Mouse (Mus musculus): ENCODE results near the gene Gm17455. TPM values are rescaled to one million over a fixed set of nuclear protein-coding genes. Genes with fewer than 3 reads are reported as not detected.

Gene Gm17455
- polyA plus RNA-seq (2012; rRNA removed), result 1.2 and 1.3 TPM in 2 replicates

GRCm38 (mm10) chr10:60399449-60399848 lies at the start of gene Gm17455:
Gm17455 (plus strand) TSS chr10:60399726.

Other genes starting within 250 kb of the Gm17455 start
- gene Chst3, start 180.5 kb upstream of the Gm17455 start, polyA plus RNA-seq (2012; rRNA removed), result 2.7 and 3.4 TPM in 2 replicates
- gene Psap, start 122.1 kb upstream of the Gm17455 start, polyA plus RNA-seq (2012; rRNA removed), result 386 and 394 TPM in 2 replicates
- gene Vsir, start 52.9 kb upstream of the Gm17455 start, polyA plus RNA-seq (2012; rRNA removed), result 13.2 and 14.6 TPM in 2 replicates